Mouse (Mus musculus) cerebellum, adult 11-12 months (tissue): ENCODE measurements around the gene Plekhg4.

ENCODE experiments used
- DNase-seq: peaks from one replicate; pipeline ENCODE4 v3.0.0; 2022

Plekhg4 gene

DNA sequence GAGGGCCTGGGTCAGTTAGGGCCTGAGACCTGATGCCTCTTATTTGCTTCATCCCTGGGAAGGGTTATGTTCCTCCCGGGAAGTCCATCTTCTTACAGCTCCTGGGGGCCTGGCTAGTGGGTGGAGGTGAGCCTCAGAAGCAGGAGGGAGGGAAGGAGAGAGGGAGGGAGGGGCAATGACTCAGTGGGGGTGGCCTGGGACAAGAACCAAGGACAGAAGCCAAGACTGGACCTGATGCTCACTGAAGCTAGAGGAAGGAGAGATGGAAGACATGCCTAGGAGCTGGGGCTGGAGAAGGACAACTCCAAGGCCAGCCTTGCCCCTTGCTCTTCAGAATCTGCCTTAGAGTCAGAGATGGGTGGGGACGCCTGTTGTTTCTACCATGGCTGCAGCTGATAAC, at the start of gene Plekhg4:
Gene Plekhg4 (plus strand): TSS at position 243 of the 400 bp plus-strand sequence.
- DNase-seq = no peak

GRCm38 (mm10) chr8:105325641-105326093, 47.4 kb upstream of the Plekhg4 start:
- peak; percentile 51 for DNase-seq

DNA sequence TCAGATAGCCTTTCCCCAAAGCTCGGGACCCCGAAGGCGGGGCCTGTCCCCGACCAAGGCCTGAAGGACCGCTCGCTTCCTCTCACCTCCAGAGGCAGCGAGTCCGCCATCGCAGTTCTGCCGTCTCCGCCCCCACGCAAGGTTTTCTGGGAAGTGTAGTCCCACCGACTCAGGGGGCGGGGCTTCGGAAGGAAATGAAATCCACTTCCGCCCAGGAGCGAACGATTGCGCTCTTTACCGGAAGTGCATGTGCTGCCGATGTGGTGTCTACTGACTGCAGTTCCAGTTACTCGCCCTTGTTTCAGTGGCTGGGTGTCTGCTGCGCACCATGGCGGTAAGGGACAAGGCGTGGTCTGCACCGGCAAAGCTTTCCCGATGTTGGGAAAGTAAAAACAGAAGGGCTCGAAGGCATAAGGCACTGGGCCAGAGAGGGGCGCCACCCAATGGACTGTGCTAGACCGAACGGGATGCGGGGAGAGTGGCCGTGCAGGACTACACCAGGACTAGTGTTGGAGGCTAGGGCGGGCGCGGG, 46.9 kb upstream of the Plekhg4 start, which contains the start of the genes Lrrc29 and Tmem208:
Gene Lrrc29 (minus strand): TSS at position 138 of the 532 bp plus-strand sequence.
Gene Tmem208 (plus strand): TSS at position 214 of the 532 bp plus-strand sequence.
- DNase-seq = peak; percentile 97

DNA sequence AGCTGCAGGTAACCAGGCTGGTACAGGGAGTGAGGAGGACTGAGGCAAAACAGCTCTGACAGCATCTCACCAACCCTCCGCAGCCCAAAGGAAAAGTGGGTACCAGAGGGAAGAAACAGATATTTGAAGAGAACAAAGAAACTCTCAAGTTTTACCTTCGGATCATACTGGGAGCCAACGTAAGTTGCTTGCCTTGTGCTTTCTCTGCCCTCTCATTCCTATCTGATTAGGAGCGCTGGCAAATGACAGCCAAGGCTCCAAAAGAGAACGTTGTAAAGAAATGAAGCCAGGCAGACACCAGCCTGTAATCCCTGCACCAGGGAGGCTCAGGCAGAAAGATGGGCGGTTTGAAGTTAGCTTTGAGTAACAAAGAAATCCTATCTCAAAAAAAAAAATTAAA, 46.1 kb upstream of the Plekhg4 start:
- no peak for DNase-seq

GRCm38 (mm10) chr8:105330325-105330724, 42.7 kb upstream of the Plekhg4 start:
- no peak for DNase-seq

DNA sequence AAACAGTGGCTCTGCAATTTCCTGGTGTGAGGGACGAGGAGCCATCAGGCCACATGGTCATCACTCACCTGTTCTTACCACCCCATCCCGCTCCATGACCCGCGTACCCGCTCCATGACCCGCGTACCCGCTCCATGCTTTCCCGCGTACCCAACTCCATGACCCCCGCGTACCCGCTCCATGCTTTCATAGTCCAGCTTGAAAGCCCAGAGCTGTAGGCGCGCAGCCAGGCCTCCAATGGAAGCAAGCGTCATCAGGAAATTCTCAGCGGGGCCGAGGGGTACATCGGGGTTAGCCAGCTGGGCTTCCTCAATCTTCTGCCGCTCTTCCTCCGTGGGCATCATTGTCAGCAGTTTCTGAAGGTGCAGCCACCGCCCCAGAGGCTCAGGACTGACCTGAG, 41.6 kb upstream of the Plekhg4 start:
- DNase-seq = no peak

GRCm38 (mm10) chr8:105331931-105332330, 41.1 kb upstream of the Plekhg4 start:
- no peak for DNase-seq

GRCm38 (mm10) chr8:105332523-105332922, 40.6 kb upstream of the Plekhg4 start:
- DNase-seq = no peak

GRCm38 (mm10) chr8:105336373-105337130, 36.5 kb upstream of the Plekhg4 start:
- no peak for DNase-seq

DNA sequence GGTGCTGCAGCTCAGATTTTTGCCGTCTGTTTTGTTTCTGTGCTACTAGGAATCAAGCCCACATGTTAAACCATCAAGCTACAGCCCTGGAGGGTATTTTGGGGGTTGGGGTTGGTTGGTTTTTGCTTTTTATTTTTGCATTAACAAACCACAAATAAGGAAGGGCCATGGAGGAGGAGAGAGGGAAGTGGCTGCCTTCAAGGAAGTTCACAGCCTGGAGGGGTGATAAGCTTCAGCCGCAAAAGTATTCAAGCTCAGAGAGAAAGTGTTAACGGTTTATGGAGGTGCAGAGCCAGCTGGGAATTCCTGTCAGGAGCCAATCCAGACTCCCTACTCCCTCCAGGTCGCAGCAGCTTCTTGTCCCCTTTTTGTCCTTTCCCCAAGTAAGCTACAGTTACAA, 34.1 kb upstream of the Plekhg4 start:
- no peak for DNase-seq

- no peak for DNase-seq
These were observed 33.0 kb upstream of the Plekhg4 start for GRCm38 (mm10) chr8:105339886-105340635.

DNA sequence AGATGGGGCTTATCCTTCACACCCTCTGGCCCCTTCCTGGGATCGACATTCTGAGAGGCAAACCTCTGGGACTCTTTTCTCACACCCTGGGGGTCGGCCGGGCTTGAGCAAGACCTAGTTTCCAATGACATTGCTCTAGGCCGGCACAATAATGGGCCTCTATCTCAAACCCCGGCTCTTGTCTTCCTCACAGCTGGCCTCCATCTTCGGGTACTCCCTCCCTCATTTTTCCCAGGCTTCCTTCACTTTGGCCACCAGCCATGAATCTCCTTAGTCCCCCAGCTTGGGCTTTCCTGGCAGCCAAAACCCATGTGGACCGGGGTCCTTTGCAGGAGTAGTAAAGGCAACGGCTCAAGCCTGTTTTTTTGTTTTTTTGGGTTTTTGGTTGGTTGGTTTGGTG, 31.7 kb upstream of the Plekhg4 start:
- DNase-seq = peak; percentile 16

- DNase-seq = no peak
These were observed 30.3 kb upstream of the Plekhg4 start for GRCm38 (mm10) chr8:105342768-105343167.

DNA sequence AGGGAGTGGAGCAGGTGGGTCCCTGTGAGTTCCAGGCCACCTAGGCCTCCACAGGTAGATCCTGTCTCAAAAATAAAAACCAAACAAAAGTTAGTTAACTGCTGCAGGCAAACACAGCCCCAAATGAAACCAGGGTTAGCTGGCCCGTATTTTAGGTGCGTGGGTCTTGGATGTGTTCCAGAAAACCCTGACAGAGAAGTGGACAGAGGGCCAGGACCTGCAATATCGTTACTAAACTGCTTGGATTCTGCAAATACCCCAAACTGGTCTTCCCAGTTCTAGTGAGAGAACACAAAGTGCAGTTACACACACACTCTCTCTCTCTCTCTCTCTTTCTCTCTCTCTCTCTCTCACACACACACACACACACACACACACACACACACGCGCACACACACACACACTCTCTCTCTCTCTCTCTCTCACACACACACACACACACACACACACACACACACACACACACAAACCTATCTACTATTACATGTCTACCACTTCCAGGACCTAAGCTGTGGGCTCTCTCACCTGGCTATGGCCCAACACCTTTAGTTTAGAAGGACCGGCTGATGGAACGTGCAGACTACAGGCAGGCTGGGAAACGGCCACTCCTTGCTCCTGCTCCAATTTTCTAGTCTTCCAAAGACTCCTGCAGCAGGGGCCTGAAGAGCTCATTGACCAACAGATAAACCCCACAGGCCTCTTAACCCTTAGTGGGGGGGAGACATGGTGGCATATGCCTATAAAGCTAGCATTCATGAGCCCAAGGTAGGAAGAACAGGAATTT, 29.1 kb upstream of the Plekhg4 start:
- DNase-seq = no peak

DNA sequence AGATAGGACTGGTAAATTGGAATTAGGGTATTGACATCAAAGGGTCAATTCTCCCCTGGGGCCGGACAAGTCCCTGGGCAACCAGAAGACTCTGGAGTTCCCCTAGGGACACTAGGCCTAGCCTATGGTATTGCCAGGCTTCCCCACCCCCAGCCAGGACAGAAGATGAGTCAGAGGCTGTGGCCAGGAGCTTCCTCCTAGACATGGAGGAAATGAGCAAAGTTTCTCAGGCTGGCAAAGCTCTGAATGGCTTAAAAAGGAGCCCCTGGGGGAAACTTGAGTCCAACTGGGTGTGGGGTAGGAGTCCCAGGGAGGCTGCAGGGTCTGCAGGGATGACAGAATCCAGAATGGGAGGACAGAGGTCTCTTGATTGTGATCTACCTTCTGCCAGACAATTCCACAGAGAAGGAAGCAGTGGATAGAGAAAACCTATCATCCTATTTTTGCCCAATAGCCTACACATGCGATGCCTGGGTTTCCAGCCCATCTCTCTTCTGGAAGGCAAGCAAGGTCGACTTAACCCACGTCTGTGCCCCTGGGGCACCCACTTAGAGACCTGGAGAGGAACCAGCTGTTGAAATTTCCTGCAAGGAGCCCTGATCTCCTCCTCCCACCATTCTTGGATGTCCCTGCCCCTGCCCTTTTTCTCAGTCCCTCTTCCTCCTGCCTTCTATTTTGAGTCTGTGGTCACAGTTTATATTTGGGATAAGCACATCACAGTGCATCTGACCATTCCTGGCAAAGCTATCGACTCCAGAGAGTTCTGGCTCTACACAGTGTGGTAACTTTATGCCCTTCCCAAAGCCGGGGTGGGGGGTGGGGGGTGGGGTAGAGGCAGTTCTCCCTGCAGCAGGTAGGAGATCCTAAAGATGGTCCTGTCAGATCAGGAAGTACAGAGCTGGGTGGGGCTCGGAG, 27.8 kb upstream of the Plekhg4 start:
- DNase-seq = no peak

DNA sequence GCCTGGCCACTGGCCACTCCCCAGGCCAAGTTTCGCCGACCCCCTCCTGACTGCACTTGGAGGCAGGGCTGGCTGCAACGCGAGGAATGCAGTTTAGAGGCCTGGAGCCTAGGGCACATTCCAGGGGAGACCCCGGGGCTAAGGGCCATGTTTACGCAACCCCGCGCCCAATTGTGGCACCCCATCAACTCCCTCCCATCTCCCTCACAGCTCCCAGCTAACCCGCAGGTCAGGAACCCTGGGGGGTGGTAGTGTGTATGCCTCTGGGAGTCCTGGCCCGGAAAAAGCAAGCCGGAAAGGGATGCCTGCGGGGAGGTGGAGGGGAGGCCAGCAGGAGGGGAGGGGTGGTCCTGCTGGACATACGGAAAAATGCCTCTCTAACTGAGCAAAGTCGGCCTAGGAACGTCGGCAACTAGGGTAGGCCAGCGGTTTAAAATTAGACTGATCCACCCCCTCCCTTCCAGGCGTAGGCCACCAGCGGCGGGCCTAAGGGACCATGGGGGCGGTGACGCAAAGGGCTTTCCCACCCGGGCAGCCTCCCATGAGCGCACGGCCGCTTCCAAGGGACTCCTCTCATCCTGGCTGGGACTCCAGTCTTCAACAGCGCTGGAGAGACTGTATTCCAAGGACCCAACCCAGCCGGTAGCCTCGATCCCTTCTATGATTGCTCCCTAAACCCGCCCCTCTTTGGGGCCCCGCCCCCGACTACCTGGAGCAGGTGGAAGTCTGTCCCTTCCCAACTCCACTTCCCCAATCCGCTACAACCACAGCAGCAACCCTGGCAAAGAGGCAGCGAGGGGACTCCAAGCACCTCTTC, 26.3 kb upstream of the Plekhg4 start:
- DNase-seq = peak; percentile 72

DNA sequence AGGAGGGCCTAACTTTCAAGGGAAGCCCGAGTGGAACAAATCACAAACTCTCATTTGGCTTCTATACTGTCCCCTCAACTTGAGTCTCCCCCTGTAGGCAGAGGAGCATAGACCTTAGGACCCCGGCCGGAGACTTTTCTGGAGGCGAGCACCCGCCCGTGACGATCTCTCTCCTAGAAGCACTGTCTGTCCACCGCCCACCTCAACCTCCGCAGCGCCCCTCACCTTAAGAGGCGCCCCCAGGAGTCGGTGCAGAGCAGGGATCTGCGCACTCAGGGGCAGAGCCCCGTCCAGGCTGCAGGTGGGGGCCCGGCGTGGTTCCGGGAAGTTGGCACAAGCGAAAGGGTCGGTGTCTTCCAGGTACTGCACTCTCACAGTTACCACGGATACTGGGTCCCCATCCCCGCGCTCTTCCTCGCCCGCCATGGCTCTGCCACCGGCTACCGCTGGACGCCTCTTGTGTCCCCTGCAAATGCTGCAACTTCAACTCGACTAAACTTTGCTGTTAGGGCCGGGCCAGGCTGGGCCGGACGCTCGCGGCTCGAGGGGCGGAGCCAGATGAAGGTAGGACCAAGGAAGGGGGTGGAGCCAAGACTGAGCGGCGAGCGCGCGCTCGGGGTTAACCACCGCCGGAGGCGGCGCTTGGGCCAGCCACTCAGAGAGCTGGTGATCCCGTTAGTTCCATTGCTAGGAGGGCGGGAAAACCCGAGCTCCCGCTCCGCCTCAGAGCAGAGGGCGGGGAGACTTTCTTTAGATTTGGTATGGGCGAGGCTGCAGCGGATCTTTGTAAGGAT, 25.4 kb upstream of the Plekhg4 start, which contains the start of gene Fhod1:
Gene Fhod1 (minus strand): TSS at position 526 of the 794 bp plus-strand sequence.
- DNase-seq = peak; percentile 95

GRCm38 (mm10) chr8:105348450-105349095, 24.5 kb upstream of the Plekhg4 start, which contains the start of gene Slc9a5:
Slc9a5 (plus strand) TSS chr8:105348843.
- peak; percentile 81 for DNase-seq

- DNase-seq = peak; percentile 74
These were observed 23.8 kb upstream of the Plekhg4 start for GRCm38 (mm10) chr8:105349096-105349771.
